Mouse (Mus musculus) kidney, postnatal 36 days (tissue): ENCODE results near the gene Mroh2a.
A peak's percentile ranks its signal among the peaks of the same experiment; 100 is the strongest.

ENCODE experiments used
- DNase-seq, 2 experiments: peaks; one replicate each; pipeline ENCODE4 v3.0.0; 2021 to 2022; ENCODE audit warnings: mixed read lengths in 2 of 2

The Mroh2a gene

DNA sequence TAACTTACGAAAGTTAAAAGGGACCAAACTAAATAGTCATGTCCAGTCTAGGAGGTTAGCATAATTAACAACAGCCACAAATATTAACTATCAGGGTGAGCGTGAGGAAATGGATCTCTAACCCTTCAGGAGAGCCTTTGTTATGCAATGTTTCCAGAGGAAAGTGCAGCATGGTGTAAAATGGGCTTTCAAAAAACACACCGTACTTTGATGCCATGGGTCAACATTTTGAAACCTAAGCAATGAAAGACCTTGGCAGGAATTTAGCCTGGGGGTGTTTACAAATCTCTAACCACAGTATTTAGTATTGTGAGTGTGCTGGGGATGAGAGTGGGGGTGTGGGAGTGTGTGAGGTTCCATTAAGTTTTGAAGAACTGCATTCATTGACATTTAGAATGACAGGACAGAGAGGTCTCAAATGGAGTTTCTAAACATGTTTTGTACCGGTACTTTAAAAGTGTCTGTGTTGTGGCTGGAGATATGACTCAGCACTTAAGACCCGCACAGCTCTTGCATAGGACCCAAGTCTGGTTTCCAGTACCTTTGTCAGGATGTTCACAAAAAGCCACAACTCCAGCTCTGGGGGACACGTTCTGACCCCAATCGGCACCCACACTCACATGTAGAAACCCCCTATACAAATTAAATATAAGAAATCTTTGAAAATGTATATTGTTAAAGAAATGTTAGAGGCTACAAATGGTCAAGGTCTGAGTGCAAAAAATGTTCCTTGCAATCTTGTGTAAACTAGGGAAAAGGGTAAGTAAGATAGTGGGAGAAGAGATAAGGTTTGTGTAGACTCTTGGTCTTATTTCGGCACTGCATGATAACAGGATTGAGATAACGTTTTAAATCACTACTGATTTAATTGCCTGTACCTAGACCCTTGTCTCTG is 52.6 kb downstream of the Mroh2a start:
- DNase-seq = peak; percentile 48 to 85

DNA sequence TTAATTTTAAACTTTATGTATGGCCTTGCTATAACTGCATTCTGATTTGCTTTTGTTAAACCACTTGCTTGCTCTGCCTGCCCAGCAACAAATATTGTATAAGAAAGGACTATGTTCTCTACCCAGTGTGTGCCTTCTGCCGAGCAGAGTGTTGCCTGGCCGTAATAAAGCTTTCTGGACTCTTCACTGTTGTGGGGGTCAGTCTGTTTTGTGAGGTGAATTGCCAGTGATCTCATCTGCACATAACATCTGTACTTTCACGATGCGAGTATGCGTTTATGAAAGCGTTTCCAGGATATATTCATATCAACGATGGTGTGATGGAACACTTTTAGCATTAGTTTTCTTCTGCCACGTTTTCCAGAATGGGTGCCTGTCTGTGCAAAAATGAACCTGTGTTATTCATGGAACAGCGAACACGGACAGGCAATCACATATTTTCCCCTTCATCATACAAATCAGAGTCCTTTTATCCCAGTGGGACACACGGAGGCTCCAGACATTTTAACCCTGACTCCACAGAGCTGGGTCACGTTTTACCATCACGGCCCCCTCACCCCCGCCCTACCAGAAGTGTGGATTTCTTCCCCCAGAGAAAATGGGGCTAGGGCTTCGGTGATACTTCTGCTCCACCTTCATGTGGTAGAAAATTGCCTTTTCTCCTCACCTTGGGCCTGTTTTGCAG is 53.4 kb downstream of the Mroh2a start:
- peak in 1 of 2 experiments; percentile 14 for DNase-seq

DNA sequence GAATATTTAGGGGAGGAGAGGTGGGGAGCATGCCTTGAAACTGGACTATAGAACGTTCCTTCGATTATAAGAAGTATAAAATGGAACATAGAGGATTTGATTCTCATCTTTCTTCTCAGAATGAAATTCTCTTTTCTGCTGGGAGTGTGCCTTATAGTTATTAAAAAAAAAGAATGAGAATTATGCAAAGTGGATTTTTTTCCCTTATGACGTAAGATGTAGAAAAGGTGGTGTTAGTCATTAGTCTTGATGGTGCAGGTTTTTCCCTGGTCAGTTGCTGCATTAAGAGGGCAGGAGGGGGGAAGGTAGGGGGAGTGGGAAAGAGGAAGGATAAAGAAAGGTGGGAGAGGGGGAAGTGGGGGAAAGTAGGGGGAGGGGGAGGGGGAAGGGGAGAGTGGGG is 55.5 kb downstream of the Mroh2a start:
- DNase-seq = no peak

DNA sequence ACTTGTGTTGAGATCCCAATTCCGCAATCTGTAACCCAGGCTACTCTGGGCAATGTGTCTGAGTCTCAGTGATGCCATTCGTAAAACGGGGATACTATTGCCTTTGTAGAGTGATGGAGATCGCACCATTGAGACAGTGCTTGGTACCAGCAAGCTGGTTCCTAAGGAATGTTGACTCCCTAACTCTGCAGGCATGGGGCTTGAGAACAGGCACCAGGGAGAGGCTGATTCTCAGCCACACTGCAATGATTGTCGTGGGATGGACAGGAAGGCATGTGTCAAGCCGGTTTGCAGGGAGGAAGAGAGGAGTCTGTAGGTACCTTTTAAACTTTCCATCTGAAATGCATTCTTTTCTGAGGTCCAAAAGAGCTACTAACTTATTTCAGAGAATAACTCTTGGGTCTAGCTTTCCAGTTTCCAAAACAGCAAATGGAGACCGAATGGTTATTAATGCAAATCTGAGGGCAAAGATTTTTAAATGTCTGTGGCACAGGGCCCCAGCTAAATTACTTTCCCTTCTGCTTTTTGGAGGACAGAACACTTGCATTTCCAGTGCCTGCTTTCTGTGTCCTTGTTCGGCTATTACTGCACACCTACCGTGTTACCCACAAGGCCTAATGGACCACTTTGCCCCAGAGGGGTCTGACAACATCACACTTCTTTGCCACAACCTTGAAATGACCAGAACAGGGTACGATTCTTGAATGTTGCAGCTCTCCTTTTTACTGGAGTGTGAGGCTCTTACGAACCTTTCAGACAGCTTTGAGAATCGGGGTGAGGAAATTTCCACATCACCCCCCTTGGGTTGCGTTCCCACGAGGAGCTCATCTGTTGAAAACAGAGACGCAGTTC is 56.8 kb downstream of the Mroh2a start:
- no peak for DNase-seq

DNA sequence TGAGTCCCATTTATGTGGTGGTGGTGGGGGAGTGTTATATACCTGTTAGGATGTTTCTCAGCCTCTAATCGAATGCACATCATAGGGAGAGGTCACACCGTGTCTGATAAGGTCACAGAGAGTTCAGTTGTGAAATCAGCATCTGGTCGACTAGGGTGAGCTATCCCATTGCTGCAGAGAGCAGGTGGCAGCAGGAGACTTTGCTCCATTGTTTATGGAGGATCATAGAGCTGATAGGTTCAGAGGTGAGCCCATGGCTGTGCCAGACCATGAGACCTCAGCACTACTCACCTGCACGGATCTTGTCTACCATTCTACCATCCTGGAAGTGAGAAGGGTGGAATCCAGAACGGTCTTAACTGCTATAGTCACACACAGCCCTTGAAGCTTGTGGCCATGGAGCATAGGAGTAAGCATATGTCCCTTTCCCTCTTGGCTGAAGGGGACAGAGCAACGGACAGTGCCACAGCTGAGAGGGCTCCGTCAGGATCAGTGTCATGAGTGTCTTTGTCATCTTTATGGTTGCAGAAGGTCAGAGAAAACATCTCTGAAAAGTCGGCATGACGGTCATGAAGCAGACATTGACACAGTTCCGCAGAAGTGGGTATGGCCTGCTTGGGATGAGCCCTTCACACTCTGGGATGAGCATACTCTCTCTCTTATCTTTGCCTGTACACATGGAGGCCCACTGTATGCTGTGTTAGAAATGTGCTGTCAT is 57.6 kb downstream of the Mroh2a start:
- no peak for DNase-seq

DNA sequence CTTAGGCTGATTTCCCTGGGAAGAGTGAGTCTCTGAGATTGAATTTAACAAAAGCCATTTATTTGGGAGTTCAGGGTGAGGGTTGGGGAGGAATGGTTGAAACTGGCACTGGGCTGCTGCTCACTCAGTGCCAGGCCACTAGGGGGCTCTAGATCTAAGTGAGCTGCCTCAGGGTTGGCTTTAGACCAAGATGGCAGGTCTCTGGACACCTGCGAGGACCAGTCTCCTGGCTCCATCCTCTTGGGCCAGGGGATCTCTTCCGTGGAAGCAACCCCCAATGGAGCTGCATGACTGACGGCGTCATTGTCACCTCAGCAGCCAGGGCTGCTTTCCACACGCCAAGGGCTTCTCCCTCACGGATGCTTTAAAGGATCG is 58.1 kb downstream of the Mroh2a start:
- peak in 1 of 2 experiments; percentile 71 for DNase-seq

DNA sequence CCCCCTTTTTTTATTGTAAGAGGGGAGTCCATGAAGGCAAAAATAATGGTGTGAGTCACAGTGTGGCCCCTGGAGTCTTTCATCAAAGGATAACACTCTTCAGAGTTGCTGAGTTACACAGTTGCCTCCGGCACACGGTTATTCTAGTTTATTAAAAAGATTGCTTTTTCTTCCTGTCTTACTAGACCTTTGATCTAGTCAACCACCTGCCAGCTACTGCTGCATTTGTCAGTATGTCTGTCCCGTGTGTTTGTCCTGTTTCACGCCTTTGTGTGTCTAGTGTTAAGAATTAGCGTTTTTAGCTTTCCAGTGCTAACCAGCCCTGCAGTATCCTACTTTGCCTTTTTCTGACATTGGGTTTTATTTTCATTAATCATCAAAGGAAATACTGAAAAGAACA is 58.9 kb downstream of the Mroh2a start:
- DNase-seq = no peak

DNA sequence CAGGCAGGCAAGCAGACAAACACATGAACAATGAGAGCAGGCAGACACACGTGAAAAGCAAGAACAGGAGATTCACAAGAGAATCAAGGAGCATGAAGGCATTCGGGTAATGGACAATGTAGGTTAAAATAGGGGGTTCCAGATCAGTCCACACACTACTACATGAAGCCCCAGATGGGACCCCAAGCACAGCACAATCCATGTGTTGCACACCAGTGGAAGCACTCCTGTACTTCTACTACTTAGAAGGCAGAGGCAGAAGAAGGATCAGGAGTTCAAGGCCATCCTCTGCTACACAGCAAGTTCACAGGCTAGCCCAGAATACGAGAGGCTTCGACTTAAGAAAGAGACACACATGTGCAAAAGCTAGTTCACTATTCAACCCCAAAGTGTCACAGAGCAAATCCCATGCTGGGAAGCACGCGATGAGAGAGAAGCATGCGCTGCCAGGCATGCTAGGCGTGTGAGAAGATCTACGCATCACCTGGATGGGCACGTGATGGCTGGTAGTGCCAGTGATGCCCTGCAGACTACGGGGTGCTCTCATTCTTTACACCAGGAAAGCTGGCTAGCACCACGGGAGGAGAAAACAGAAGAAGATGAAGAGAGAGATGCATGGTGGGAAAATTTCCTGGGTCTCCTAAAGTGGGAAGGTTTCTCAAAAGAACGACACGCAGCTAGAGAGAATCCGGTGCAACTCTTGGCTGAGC is 59.5 kb downstream of the Mroh2a start:
- no peak for DNase-seq

DNA sequence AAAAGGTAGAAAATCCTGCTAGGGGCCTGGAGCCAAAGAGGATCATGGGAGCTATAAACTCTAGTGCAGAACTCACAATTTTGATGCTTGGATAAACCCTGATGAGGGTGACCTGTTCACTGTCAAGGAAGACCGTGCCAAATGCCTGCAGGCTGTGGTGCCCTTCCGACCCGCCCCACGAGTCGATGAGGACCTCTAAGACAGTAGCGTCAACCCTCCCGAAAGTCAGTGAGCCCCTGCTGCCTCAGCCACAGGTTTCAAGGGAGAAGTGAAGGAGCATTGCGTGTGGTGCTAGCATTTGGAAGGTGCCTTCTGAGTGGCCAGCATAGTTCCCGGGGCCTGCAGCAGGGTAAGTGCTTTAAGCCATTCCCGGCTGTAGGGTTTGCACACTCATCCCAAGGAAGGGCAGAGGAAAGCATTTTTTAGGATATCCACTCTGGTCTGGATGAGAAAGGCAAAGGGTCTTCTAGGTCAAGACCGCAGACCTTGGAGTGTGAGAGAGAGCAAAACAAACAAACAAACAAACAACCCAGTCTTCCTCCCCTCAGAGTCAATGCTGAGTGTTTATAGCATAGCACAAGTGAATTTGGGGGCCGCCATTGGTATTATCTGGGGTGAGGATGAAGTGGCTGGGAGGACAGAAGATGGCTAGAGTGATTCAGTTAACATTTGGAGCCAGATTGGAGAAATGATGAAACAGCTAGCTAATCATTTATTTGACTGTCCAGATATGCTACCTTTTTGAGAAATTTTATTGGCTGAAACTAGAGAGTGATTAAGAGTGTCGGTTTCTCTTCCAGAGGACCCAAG is 60.3 kb downstream of the Mroh2a start:
- peak in 1 of 2 experiments; percentile 19 for DNase-seq

DNA sequence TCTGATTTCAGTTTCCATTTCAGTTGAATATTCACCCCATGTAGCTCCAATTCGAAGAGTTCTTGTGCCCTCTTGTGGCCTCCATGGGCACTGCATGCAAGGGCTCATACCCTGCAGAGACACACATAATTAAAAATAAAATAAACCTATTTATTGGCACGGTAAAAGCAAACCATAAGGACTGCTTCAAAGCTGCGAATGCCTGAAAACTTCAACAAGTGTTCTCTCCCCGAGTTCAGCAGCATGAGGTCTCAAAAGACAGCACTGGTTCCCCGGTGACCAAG is 60.9 kb downstream of the Mroh2a start:
- DNase-seq = peak; percentile 70 to 90

DNA sequence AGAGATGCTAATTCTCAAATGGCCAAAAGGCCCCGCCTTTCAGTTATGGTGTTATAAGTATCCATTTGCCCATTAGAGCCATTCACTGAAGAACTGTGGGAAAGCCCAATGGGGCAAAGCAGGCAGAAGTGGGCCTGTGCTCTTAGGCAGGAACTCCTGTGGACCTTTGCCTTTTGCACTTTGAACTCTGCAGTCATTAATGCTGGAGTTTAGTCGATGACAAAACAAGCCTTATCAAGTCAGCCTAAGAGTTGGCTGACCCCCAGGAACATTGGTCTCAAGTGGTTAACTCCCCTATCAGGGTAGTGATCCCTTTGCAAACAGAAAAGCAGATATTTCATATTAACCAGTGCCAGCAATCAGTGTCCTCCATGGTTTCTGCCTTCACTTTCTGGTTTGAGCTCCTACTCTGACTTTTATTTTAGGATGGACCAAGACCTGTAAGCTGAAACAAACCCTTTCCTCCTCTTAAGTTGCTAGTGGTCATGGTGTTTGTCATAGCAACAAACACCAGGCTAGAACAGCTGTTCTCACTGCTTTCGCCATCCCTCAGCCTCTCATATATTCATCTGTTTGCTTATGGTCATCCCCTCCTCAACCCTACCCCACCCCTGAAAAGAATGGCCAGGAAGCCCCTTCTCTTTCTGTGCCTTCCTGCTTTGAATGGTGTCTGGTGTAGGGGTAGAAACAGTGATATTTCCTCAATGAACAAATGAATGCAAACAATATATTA is 61.4 kb downstream of the Mroh2a start:
- DNase-seq = peak; percentile 33 to 45

DNA sequence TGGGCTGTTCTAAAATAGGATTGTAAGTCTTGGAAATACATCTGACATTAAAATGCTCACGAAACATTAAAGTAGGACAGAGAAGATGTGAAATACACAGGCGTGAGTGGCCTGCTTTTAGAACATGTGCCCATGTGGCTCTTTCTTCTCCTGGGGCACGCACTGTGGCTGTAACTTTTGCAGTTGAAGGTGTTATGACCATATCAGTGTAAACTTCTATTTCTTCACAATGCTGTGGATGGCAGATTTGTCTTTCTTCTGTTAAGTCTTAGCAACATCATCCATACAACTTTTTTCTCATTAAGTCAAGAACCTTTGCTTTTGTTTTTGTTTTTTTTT is 62.0 kb downstream of the Mroh2a start:
- peak in 1 of 2 experiments; percentile 1 for DNase-seq

DNA sequence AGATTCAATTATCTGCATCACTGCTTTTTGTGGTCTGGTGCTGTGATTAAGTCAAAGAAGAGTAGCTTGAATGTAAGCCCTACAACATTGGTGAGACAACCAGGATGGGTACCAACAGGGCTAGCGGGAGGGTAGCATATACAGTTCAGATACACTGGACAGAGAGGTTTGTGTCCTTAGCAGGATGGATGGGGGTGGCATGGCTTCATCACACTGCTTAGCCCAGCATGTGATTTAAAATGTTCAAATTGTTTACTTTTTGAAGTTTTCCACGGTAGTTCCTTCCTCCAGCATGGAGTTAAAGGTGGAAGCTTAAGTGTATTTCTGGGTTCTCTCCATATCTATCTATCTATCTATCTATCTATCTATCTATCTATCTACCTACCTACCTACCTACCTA is 62.4 kb downstream of the Mroh2a start:
- peak in 1 of 2 experiments; percentile 3 for DNase-seq

DNA sequence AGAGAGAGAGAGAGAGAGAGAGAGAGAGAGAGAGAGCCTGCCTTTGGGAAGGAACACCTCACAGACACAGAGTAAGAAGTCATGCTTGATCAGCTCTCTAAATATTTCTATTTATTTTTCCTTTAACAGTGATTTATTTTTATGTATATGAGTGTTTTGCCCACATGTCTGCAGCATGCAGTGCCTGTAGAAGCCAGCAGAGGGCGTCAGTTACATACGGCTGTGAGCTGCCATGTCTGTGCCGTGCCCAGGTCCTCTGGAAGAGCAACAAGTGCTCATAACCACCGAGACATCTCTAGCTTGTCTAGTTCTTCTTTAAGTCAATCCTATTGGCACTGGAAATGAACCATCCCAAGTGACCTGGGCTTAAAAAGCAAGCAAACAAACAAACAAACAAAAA is 63.1 kb downstream of the Mroh2a start:
- peak; percentile 47 to 87 for DNase-seq

DNA sequence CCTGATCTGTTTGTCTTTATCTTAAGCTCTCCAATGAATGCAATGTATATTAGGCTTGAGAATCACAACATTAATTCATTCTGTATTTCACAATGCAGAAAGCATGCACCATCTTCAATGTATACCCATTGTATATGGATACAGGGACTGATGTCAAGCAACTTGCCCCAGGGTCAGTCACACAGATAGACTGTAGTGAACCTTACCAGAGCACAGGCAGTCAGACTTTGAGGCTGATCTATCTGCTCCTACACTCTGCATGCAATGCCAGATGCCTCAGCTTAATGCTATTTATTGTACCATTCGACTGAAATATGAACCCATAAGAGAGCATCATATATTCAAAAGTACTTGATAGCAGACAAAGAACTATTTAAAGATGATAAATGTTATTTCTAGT is 63.7 kb downstream of the Mroh2a start:
- no peak for DNase-seq

DNA sequence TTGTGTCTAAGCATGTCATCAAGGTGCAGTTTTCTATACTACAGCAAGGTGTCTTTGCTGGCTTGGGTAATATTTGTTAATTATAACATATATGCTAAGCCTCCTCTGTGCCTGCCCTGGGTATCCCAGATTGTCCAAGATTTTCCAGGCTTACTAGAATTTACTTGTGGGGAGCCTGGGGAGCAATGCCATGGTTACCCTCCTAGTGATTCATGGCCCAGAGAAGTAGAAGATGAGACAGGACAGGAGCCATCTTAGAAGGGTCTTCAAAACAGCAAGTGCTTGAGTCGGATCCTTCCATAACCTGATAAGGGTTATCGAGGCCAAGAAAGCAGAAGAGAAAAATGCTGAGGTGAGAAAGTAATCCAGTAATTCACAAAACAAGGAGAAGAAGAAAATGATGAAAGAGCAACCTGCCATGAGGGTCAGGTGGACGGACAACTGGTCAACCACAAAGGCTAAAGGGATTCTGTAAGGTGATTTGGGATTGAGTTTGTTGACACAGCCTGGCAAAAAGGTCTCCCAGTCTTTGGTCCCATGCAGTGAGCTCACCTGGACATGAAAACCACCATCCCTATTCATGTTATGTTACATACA is 64.7 kb downstream of the Mroh2a start:
- DNase-seq = no peak

DNA sequence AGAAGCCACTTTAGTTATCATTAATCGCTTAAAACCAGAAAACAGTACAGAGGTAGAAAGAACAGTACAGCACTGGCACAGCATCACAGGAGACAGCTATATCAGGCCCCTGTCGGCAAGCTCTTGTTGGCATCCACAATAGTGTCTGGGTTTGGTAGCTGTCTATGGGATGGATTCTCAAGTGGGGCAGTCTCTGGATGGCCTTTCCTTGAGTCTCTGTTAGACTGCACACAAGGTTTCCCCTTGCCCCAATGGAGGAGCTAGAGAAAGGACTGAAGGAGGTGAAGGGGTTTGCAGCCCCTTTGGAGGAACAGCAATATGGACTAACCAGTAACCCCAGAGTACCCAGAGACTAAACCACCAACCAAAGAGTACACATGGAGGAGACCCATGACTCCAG is 65.3 kb downstream of the Mroh2a start:
- DNase-seq = no peak

DNA sequence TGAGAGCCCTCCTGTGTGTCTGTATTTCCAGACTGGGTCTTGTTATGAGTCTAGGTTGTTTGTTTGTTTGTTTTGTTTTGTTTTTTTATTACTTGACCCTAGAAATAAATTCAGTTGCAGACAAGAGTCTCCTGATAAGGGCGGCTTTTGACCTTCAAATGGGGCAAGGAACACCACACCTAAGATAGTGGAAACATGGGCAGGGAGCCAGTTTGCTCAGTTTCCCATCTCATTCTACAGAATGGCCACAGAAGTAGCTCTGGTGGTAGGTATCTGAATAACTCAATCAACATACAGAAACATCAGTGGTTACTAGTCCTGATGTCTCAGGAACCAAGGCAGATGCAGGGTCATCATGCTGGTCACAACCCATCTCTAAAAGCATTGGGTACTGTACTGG is 67.9 kb downstream of the Mroh2a start:
- no peak for DNase-seq

DNA sequence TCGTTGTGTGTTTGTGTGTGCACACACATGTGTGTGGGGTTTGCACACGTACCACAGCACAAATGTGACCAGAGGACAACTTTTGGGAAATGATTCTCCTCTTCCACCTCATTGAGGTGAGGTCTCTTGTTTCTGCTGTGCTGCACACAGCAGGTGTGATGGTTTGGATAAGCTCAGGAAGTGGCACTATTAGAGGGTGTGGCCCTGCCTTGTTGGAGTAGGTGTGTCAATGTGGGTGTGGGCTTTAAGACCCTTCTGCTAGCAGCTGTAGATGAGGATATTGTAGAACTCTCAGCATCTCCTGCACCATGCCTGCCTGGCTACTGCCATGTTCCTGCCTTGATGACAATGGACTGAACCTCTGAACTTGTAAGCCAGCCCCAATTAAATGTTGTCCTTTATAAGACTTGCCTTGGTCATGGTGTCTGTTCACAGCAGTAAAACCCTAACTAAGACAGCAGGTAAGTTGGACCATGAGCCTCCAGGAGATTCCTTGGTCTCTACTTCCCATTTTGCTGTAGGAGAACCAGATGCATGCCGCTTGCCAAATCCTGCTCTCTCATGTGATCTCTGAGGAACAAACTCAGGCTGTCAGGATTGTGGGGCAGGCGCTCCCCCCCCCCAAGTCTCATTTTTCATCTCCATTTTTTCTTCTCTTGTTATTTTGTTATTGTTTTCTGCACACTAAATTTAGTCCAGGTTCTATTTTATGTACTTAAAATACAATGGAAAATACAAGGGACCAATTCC is 69.6 kb downstream of the Mroh2a start:
- DNase-seq = no peak
